Mouse (Mus musculus) monocyte, adult 59 days (primary cell): Measurements from ENCODE around the gene Sdc1. TPM values are rescaled to one million over a fixed set of nuclear protein-coding genes. Genes with fewer than 3 reads are reported as not detected.

Experiments used
- total RNA-seq, 2 experiments: library from RNA; stranded (reverse); gene quantifications; one replicate each; pipeline ENCODE4 v1.2.4; 2023

Gene Sdc1
- 1 to 10 TPM; 5.7 to 6.0 TPM for total RNA-seq

DNA sequence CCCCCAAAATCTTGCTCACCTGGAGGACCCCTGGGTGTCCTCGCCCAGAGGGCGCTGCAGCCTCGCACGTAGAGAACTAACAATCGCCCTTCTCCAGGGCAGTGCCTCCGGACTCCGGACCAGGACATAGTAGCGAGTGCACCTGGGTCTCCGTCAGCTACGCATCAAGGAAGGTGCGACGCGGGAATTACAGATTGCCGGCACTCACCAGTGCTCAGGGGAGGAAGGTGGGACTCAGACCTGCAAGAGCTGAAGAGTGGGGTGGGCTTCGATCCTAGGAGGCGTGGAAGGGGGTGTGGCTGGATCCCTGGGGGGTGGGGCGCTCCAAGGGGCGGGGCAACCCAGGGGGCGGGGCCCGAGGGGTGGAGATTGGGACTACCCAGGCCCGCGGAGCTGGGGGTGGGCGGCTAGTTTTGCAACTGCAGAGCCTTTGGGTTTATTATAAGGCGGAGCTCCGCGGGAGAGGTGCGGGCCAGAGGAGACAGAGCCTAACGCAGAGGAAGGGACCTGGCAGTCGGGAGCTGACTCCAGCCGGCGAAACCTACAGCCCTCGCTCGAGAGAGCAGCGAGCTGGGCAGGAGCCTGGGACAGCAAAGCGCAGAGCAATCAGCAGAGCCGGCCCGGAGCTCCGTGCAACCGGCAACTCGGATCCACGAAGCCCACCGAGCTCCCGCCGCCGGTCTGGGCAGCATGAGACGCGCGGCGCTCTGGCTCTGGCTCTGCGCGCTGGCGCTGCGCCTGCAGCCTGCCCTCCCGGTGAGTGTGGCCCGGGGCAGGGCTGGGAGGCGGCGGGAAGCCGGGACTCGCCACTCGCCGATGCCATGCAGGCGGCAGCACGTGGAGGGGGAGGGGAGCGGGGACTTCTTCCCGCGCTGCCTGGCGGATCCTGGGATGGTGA is at the start of gene Sdc1:
Sdc1 (plus strand) TSS at position 378 of the 898 bp plus-strand sequence.

Other genes starting within 250 kb of the Sdc1 start
- gene Slc7a15, start 172.3 kb upstream of the Sdc1 start, total RNA-seq: not detected
- 100 to 1,000 TPM; 185 to 195 TPM for gene Pum2, start 97.2 kb upstream of the Sdc1 start, total RNA-seq
- 100 to 1,000 TPM; 305 to 327 TPM for gene Laptm4a, start 150.3 kb downstream of the Sdc1 start, total RNA-seq
- not detected for gene Matn3, start 176.6 kb downstream of the Sdc1 start, total RNA-seq
- 1 to 10 TPM in 1 of 2 experiments, under 1 TPM in 1; 0.73 to 1.2 TPM for gene Wdr35, start 202.6 kb downstream of the Sdc1 start, total RNA-seq